Mouse (Mus musculus) hindlimb bud, embryonic 11.5 days (tissue): Measurements from ENCODE around the gene Mageb3.
"Not testable (repeated sequence)": the region's sequence is repeated elsewhere in the genome, so short reads cannot be mapped to it uniquely, and the experiment has no call there.

Source experiments
- DNase-seq: peaks from one replicate; pipeline ENCODE4 v3.0.0-alpha.2; 2012; ENCODE audit warnings: low read depth, low spot score; ENCODE audit errors: extremely low spot score

Gene Mageb3

GRCm38 (mm10) chr2:121955765-121956223 is at the start of gene Mageb3, which contains the start of gene Ctdspl2:
Mageb3 (minus strand) TSS chr2:121956092.
Ctdspl2 (plus strand) TSS chr2:121956001.
- peak; percentile 79 for DNase-seq

- DNase-seq, result no peak
Observed at GRCm38 (mm10) chr2:121995738-121996137, 39.8 kb upstream of the Mageb3 start.

- no peak for DNase-seq
Observed at GRCm38 (mm10) chr2:121957216-121957792, 1.4 kb upstream of the Mageb3 start.

GRCm38 (mm10) chr2:121956224-121957018 is 529 bp upstream of the Mageb3 start:
- DNase-seq, result peak; percentile 26

GRCm38 (mm10) chr2:121954971-121955656 is 778 bp downstream of the Mageb3 start:
- DNase-seq, result no peak

GRCm38 (mm10) chr2:121943364-121943763 is 12.5 kb downstream of the Mageb3 start:
- no peak for DNase-seq

GRCm38 (mm10) chr2:121937624-121938023 is 18.3 kb downstream of the Mageb3 start:
- not testable (repeated sequence) for DNase-seq

- no peak for DNase-seq
Observed at GRCm38 (mm10) chr2:121916047-121916970, 39.6 kb downstream of the Mageb3 start.

- DNase-seq, result no peak
Observed at GRCm38 (mm10) chr2:121909975-121910374, 45.9 kb downstream of the Mageb3 start.
